Mouse (Mus musculus): Measurements from ENCODE around the gene Jaml. TPM values are rescaled to one million over a fixed set of nuclear protein-coding genes. Genes with fewer than 3 reads are reported as not detected.
A peak's percentile ranks its signal among the peaks of the same experiment; 100 is the strongest.

The Jaml gene
- polyA plus RNA-seq, 1 experiment from 2014 or later = 0.61 TPM

DNA sequence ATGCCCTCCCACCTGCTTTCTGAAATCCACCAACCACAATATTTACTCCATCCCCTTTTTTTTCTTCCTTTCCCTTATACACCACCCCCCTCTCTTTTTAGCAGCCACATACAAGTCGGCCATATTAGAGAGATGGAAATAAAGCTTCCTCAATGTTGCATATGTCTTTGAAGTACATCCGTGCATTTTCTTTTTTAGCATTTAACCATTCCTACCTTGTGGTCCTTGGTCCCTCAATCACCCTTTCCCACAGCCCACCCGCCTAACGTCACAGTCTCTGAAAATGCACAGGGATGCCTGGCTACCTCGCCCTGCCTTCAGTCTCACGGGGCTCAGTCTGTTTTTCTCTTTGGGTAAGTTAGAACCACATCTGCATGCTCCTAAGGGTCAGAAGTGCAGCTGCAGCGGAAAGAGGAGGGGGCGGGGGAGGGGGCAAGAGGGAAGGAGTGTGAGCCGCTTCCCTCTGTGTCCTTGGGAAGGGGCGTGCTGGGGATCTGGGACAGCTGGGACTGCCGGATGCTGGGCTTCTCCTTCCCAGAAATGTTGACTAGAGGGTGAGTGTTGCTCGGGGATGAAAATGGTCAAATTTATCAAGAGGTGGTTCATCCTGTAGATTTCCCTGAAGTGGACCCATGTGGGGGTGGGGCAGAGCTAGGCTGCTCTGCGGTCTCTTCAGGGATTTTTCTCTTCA lies 38.9 kb downstream of the Jaml start, which contains the start of gene Scn2b:
Gene Scn2b, plus strand, starts transcription at position 42 of the 691 bp plus-strand sequence.
- no peaks in the 10 kb centered on the region for H3K9me3 ChIP-seq (ENCODE audit: control insufficient read depth, low read length)
- peak; percentile 77 for ATAC-seq
- peak within 1 kb of the TSS; percentile 69 for H3K9ac ChIP-seq (replicated peaks; ENCODE audit: low read depth, low read length)
- no peaks in the 10 kb centered on the region for H3K36me3 ChIP-seq (ENCODE audit: control insufficient read depth, insufficient read depth)
- no peaks in the 10 kb centered on the region for H3K27me3 ChIP-seq (replicated peaks; ENCODE audit: control insufficient read depth, insufficient read depth, low read length)
- H3K4me2 ChIP-seq (ENCODE audit: low read length) = peak within 1 kb of the TSS; percentile 57
- peak within 1 kb of the TSS; percentile 52 for H3K4me3 ChIP-seq (replicated peaks; ENCODE audit: low read length)
- peak within 1 kb of the TSS; percentile 76 for H3K27ac ChIP-seq (ENCODE audit: low read length)
- H3K4me1 ChIP-seq (replicated peaks; ENCODE audit: control insufficient read depth, insufficient read depth, low read length) = peaks cover 25% of the 10 kb centered on the region
- WGBS = under 1% methylated on average over 13 of the region's 13 CpGs

DNA sequence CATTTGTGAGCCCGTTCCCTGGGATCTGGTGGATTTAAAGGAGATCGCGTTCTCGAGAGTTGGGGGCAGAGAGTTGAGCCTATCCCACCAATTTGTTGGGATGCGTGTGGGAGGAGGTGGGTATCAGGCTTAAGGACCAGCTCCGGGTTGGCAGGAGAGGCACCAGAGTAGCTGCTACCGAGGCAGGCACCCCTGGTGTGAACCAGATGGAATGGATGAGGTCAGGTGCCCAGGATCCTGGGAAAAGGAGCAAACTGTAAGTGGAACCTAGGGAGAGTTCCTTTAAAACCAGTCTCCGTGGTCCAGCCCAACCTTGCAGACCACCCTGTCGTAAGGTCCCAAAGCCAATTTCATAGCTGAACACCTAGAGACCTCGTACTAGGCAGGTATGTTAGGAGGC lies 39.6 kb downstream of the Jaml start:
- Histone ChIP-seq H3K36me3 (ENCODE audit: control insufficient read depth, insufficient read depth) (no peaks in the 10 kb centered on the region), H3K4me3 (replicated peaks; ENCODE audit: low read length) (peak overlapping the region; percentile 52), H3K4me1 (replicated peaks; ENCODE audit: control insufficient read depth, insufficient read depth, low read length) (peaks cover 25% of the 10 kb centered on the region), H3K27ac (ENCODE audit: low read length) (no peak overlapping the region), H3K9me3 (ENCODE audit: control insufficient read depth, low read length) (no peaks in the 10 kb centered on the region), H3K4me2 (ENCODE audit: low read length) (peak overlapping the region; percentile 57), H3K27me3 (replicated peaks; ENCODE audit: control insufficient read depth, insufficient read depth, low read length) (no peaks in the 10 kb centered on the region), H3K9ac (replicated peaks; ENCODE audit: low read depth, low read length) (peak overlapping the region; percentile 69)
- no peak for ATAC-seq
- 21% methylated on average over 10 of the region's 10 CpGs for WGBS

DNA sequence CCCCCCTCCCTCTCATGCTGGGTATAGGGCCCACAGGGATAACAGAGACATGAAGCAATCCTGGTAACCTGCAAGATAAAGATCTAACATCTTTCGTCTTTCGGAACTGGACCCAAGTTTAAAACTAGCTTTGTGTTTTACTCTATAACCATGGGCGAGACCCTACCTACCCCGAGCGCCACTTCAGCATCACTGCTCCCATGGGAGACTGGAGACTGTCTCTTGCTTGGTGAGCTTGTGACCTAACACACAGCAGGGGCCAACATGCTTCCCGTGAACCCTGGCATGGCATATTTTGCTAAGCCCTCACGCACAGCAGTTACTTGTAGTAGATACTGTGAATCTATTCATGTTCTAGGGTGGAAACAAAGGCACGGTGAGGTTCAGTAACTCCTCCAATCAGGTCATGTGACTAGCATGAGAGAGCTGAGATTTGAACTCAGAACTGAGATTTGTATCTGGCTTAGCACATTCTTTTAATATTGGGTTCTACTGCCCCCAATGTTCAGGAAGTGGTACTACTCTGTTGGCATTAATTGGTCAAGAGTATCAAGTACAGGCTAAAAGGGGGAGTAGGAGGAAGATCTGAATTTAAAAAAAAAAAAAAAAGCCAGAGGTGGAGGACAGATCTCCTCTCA lies 40.5 kb downstream of the Jaml start:
- Histone ChIP-seq H3K4me1 (replicated peaks; ENCODE audit: control insufficient read depth, insufficient read depth, low read length) (peaks cover 25% of the 10 kb centered on the region), H3K27ac (ENCODE audit: low read length) (no peak overlapping the region), H3K27me3 (replicated peaks; ENCODE audit: control insufficient read depth, insufficient read depth, low read length) (no peaks in the 10 kb centered on the region), H3K36me3 (ENCODE audit: control insufficient read depth, insufficient read depth) (no peaks in the 10 kb centered on the region), H3K9me3 (ENCODE audit: control insufficient read depth, low read length) (no peaks in the 10 kb centered on the region), H3K4me3 (replicated peaks; ENCODE audit: low read length) (no peak overlapping the region; the same call in 1 of the 2 replicates), H3K9ac (replicated peaks; ENCODE audit: low read depth, low read length) (peak overlapping the region; percentile 69), H3K4me2 (ENCODE audit: low read length) (peak overlapping the region; percentile 57)
- no peak for ATAC-seq
- WGBS = 93% methylated on average over 8 of the region's 8 CpGs

DNA sequence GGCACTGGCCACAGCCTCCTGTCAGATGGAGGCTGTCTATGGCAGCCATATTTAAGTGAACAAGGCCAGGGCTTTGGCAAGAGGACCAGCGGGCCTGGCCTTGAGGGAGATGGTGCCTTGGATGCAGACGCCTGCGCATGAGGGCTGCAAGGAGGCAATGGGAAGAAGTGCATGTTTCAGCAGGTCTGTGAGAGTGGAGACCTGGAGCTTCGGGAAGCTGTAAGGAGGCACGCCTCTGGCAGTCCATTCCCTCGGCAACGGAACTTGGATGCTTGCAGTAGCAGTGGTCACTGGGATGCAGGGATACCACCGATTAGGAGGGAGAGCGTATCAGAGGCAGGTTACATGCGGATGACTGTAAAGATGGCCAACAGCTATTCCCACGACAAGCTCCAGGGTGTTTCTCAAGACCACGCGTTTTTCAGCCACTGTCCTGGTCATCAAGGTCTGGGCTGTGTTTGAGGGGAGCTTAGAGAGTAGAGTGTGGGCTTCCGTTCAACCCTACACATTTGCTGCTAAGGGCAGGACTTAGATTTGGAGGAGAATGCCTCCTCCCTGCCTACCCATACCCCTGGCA lies 41.1 kb downstream of the Jaml start:
- H3K9me3 ChIP-seq (ENCODE audit: control insufficient read depth, low read length) = no peaks in the 10 kb centered on the region
- no peaks in the 10 kb centered on the region for H3K36me3 ChIP-seq (ENCODE audit: control insufficient read depth, insufficient read depth)
- H3K4me2 ChIP-seq (ENCODE audit: low read length) = no peak overlapping the region
- WGBS = 91% methylated on average over 14 of the region's 14 CpGs
- H3K9ac ChIP-seq (replicated peaks; ENCODE audit: low read depth, low read length) = no peak overlapping the region
- peaks cover 25% of the 10 kb centered on the region for H3K4me1 ChIP-seq (replicated peaks; ENCODE audit: control insufficient read depth, insufficient read depth, low read length)
- no peak overlapping the region for H3K4me3 ChIP-seq (replicated peaks; ENCODE audit: low read length)
- no peaks in the 10 kb centered on the region for H3K27me3 ChIP-seq (replicated peaks; ENCODE audit: control insufficient read depth, insufficient read depth, low read length)
- ATAC-seq = no peak
- no peak overlapping the region for H3K27ac ChIP-seq (ENCODE audit: low read length)

DNA sequence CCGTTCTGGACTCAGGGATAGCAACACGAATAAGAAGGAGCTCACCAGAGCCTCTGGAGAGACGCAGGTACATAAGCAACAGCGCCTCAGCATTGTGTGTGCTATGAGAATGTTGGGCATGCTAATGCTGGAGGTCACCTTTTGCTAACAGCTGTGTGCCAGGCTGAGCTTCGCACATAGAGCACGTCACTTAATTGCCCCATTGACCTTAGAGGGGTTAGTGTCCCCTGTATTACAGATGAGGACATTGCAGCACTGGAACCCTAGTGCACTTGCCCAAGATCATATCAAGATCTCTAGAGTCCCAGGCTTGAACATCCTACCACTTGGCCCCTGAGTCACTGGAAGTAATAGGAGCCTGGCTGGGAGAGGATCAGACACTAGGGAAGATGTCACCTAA lies 41.6 kb downstream of the Jaml start:
- Histone ChIP-seq H3K4me3 (replicated peaks; ENCODE audit: low read length) (no peak overlapping the region), H3K36me3 (ENCODE audit: control insufficient read depth, insufficient read depth) (no peaks in the 10 kb centered on the region), H3K9me3 (ENCODE audit: control insufficient read depth, low read length) (no peaks in the 10 kb centered on the region), H3K27me3 (replicated peaks; ENCODE audit: control insufficient read depth, insufficient read depth, low read length) (no peaks in the 10 kb centered on the region), H3K4me1 (replicated peaks; ENCODE audit: control insufficient read depth, insufficient read depth, low read length) (peaks cover 25% of the 10 kb centered on the region), H3K27ac (ENCODE audit: low read length) (no peak overlapping the region), H3K4me2 (ENCODE audit: low read length) (no peak overlapping the region), H3K9ac (replicated peaks; ENCODE audit: low read depth, low read length) (no peak overlapping the region)
- ATAC-seq = no peak
- 90% methylated on average over 6 of the region's 6 CpGs for WGBS

DNA sequence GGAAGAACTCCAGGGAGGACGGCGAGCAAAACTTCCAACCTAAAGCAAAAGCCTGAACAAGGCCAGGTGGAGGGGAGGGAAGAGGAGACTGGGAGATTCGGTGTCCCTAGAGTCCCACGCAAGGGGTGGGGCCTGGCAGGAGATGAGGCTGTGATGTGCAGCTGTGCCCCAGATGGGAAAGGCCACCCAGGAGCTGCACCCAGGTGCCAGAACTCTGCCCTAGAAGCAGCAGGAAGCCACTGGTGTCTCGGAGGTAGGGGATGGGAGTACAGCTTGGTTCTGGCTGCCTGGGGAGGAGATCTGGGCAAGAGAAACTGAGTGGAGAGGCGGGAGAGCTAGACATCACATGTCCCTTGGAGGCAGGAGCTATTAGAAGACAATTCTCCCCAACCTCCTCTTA lies 42.0 kb downstream of the Jaml start:
- WGBS = 60% methylated on average over 6 of the region's 6 CpGs
- Histone ChIP-seq H3K36me3 (ENCODE audit: control insufficient read depth, insufficient read depth) (no peaks in the 10 kb centered on the region), H3K4me3 (replicated peaks; ENCODE audit: low read length) (no peak overlapping the region), H3K9me3 (ENCODE audit: control insufficient read depth, low read length) (no peaks in the 10 kb centered on the region), H3K4me1 (replicated peaks; ENCODE audit: control insufficient read depth, insufficient read depth, low read length) (peaks cover 22% of the 10 kb centered on the region), H3K27me3 (replicated peaks; ENCODE audit: control insufficient read depth, insufficient read depth, low read length) (no peaks in the 10 kb centered on the region), H3K4me2 (ENCODE audit: low read length) (no peak overlapping the region), H3K9ac (replicated peaks; ENCODE audit: low read depth, low read length) (no peak overlapping the region), H3K27ac (ENCODE audit: low read length) (no peak overlapping the region)
- ATAC-seq = no peak

DNA sequence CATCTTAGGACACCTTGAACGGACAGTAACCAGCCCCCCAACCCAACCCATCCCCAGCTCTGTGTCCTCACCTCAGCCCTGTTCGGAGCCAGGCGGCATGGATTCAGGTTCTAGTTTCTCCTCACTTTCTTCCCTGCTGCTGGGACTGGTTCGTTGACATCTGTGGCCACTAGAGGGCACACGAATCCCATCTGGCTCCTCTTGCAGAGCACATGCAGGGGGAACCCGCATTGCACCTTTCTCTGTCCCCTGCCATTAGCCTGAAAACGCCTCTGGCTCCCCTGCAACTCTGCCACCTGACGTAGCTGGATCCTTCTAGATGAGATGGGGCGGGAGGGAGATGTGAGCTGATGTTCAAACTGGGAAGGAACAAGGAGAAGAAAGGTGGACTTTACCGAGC lies 42.8 kb downstream of the Jaml start:
- Histone ChIP-seq H3K9me3 (ENCODE audit: control insufficient read depth, low read length) (no peaks in the 10 kb centered on the region), H3K36me3 (ENCODE audit: control insufficient read depth, insufficient read depth) (no peaks in the 10 kb centered on the region), H3K27ac (ENCODE audit: low read length) (no peak overlapping the region), H3K9ac (replicated peaks; ENCODE audit: low read depth, low read length) (no peak overlapping the region), H3K4me2 (ENCODE audit: low read length) (peak overlapping the region; percentile 51), H3K27me3 (replicated peaks; ENCODE audit: control insufficient read depth, insufficient read depth, low read length) (no peaks in the 10 kb centered on the region), H3K4me3 (replicated peaks; ENCODE audit: low read length) (peak overlapping the region; percentile 24), H3K4me1 (replicated peaks; ENCODE audit: control insufficient read depth, insufficient read depth, low read length) (peaks cover 20% of the 10 kb centered on the region)
- ATAC-seq = peak; percentile 63
- 5% methylated on average over 10 of the region's 10 CpGs for WGBS

DNA sequence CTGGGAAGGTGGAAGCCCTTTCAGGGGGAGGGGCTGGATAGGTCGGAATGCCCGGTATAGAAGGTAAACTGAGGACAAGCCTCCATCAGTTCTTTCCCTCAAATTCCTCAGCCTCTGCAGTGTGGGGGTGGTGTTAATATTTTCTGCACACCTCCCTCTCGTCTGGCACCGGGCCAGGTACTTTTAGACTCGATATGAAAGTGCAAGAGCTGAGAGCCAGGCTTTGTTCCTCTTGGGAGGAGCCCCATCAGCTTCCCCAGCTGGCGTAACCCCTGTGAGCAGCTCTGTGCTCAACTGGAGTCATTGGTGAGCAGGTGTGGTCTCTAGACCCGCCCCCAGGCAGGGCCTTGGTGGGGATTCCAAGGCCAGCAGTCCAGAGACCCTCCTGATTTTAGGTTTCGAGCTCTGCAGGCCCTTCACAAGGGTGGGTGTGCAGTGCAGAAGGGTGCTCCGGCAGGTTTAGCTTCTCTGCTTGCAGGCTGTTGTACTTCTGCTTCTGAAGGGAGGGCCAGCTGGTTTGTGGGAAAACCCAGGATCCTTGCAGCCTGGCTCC lies 43.3 kb downstream of the Jaml start:
- H3K4me3 ChIP-seq (replicated peaks; ENCODE audit: low read length) = no peak overlapping the region; the same call in 1 of the 2 replicates
- WGBS = 23% methylated on average over 9 of the region's 9 CpGs
- 0 out of 2 replicates have a peak, but pooled peaks have one; percentile 4 for ATAC-seq

DNA sequence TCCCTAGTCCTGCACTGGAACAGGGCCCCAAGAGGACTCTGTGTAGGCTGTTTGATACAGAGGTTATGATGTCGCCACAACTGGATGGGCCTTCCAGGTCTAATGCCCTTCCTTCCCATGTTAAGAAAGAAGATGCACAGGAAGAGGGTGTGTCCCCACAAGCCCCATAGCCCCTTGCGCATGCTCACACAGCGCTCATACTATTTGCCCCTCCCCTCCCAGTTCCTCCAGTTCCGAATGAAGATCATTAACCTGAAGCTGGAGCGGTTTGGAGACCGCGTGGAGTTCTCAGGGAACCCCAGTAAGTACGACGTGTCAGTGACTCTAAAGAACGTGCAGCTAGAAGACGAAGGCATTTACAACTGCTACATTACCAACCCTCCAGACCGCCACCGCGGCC lies 46.2 kb downstream of the Jaml start:
- Histone ChIP-seq H3K9ac (replicated peaks; ENCODE audit: low read depth, low read length) (no peak overlapping the region), H3K4me1 (replicated peaks; ENCODE audit: control insufficient read depth, insufficient read depth, low read length) (peaks cover 11% of the 10 kb centered on the region), H3K27ac (ENCODE audit: low read length) (no peak overlapping the region), H3K36me3 (ENCODE audit: control insufficient read depth, insufficient read depth) (no peaks in the 10 kb centered on the region), H3K4me3 (replicated peaks; ENCODE audit: low read length) (no peak overlapping the region), H3K27me3 (replicated peaks; ENCODE audit: control insufficient read depth, insufficient read depth, low read length) (no peaks in the 10 kb centered on the region), H3K4me2 (ENCODE audit: low read length) (no peak overlapping the region), H3K9me3 (ENCODE audit: control insufficient read depth, low read length) (no peaks in the 10 kb centered on the region)
- ATAC-seq = no peak
- 92% methylated on average over 14 of the region's 14 CpGs for WGBS

More for the DNA sequence above, 43.3 kb downstream of the Jaml start:
- Histone ChIP-seq H3K9ac (replicated peaks; ENCODE audit: low read depth, low read length) (no peak overlapping the region; the same call in 1 of the 2 replicates), H3K9me3 (ENCODE audit: control insufficient read depth, low read length) (no peaks in the 10 kb centered on the region), H3K4me1 (replicated peaks; ENCODE audit: control insufficient read depth, insufficient read depth, low read length) (peaks cover 20% of the 10 kb centered on the region), H3K27ac (ENCODE audit: low read length) (no peak overlapping the region), H3K4me2 (ENCODE audit: low read length) (peak overlapping the region; percentile 51), H3K27me3 (replicated peaks; ENCODE audit: control insufficient read depth, insufficient read depth, low read length) (no peaks in the 10 kb centered on the region), H3K36me3 (ENCODE audit: control insufficient read depth, insufficient read depth) (no peaks in the 10 kb centered on the region)

All from forebrain, embryonic 16.5 days (tissue).